Mouse (Mus musculus): ENCODE data around the gene Nr2c1. TPM values are rescaled to one million over a fixed set of nuclear protein-coding genes. Genes with fewer than 3 reads are reported as not detected.

The Nr2c1 gene
- total and polyA plus RNA-seq, 3 experiments: 1.1 to 12.6 (median 5.1) TPM

DNA sequence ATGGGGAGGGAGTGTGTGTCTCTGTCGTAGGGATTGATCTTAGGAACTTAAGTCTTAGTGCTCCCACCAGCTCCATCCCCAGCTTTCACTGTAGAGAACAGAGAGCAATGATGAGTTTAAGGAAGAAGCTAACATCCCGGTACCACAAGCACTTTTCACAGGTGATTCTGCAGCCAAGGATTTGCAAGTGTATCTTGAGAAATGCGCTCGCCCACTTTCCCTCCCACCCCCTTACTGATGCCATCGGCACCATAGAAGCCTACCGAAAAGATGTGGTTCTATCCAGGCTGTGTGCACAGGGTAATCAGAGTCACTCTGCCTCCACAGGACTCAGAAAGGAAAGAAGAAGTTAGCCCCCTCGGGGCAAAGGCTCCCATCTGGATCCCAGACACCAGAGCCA, 14.1 kb upstream of the Nr2c1 start:
- H3K4me1 ChIP-seq (ENCODE audit: insufficient read depth, low read depth, low read length): no peaks in the 10 kb centered on the region

GRCm38 (mm10) chr10:94134535-94135390, 13.1 kb upstream of the Nr2c1 start:
- Histone ChIP-seq H3K27me3 (ENCODE audit: insufficient read depth, low read length) (no peaks in the 10 kb centered on the region), H3K4me1 (ENCODE audit: insufficient read depth, low read depth, low read length) (no peaks in the 10 kb centered on the region), H3K9me3 (replicated peaks) (no peaks in the 10 kb centered on the region), H3K4me3 (ENCODE audit: low read depth, low read length) (no peak overlapping the region), H3K36me3 (replicated peaks) (peaks cover 78% of the 10 kb centered on the region)
- ATAC-seq (ENCODE audit: extremely low read depth, insufficient number of reproducible peaks, low FRiP score, poor library complexity, severe bottlenecking) (no peak), DNase-seq (ENCODE audit: low spot score) (no peak)
- no peak for TF ChIP-seq CTCF (IDR thresholded peaks at IDR 0.05; ENCODE audit: low read depth, low read length)
- no peak for TF ChIP-seq GATA2 (IDR thresholded peaks at IDR 0.05; ENCODE audit: borderline replicate concordance, low read depth, low read length)
- TF ChIP-seq GATA1 (IDR thresholded peaks at IDR 0.05; ENCODE audit: borderline replicate concordance, low read length): no peak

More for the DNA sequence above, 14.1 kb upstream of the Nr2c1 start:
- Histone ChIP-seq H3K27me3 (ENCODE audit: insufficient read depth, low read length) (no peaks in the 10 kb centered on the region), H3K36me3 (replicated peaks) (peaks cover 77% of the 10 kb centered on the region), H3K9me3 (replicated peaks) (no peaks in the 10 kb centered on the region), H3K4me3 (ENCODE audit: low read depth, low read length) (no peak overlapping the region)
- TF ChIP-seq POLR2AphosphoS5 (IDR thresholded peaks at IDR 0.05; ENCODE audit: insufficient replicate concordance, low read depth, low read length): no peak
- no peak for TF ChIP-seq CTCF (IDR thresholded peaks at IDR 0.05; ENCODE audit: low read depth, low read length)
- TF ChIP-seq GATA2 (IDR thresholded peaks at IDR 0.05; ENCODE audit: borderline replicate concordance, low read depth, low read length): no peak
- no peak for TF ChIP-seq TAL1 (conservative IDR thresholded peaks at IDR 0.05; ENCODE audit: low read depth, low read length)
- no peak for TF ChIP-seq GATA1 (IDR thresholded peaks at IDR 0.05; ENCODE audit: borderline replicate concordance, low read length)
- ATAC-seq (ENCODE audit: extremely low read depth, insufficient number of reproducible peaks, low FRiP score, poor library complexity, severe bottlenecking): no peak
- DNase-seq (ENCODE audit: low spot score): no peak

DNA sequence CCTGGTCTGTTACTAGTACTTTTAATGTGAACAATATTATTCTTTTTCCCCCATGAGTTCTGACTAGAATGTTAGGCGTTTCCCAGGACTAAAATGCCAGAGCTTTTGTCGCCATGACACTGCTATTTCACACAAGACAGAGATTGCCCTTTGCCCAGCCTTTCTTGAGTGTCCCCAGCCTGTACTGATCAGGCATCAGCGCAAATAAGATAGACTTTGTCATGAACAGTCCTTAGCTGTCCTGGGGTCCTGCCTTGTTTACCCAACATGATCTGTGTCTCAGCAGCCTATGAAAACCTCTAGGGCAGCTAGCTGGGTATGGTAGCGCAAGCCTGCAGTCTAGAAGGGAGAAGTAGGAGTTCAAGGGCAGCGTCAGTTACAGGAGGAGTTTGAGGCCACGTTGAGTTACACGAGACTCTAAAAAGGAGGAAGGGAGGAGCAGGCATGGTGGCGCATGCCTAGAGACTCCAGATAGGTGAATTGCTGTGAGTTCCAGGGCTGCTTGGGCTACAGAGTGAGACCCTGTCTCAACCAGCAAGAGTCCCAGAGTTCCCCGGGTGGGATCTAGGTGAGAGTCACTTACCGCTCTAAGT, 8.8 kb upstream of the Nr2c1 start:
- H3K36me3 ChIP-seq (replicated peaks): peaks cover 85% of the 10 kb centered on the region
- DNase-seq (ENCODE audit: low spot score): no peak
- no peaks in the 10 kb centered on the region for H3K9me3 ChIP-seq (replicated peaks)
- H3K27me3 ChIP-seq (ENCODE audit: insufficient read depth, low read length): no peaks in the 10 kb centered on the region
- H3K4me1 ChIP-seq (ENCODE audit: insufficient read depth, low read depth, low read length): no peaks in the 10 kb centered on the region
- ATAC-seq (ENCODE audit: extremely low read depth, insufficient number of reproducible peaks, low FRiP score, poor library complexity, severe bottlenecking): no peak
- no peak for TF ChIP-seq GATA2 (IDR thresholded peaks at IDR 0.05; ENCODE audit: borderline replicate concordance, low read depth, low read length)
- no peak for TF ChIP-seq TAL1 (conservative IDR thresholded peaks at IDR 0.05; ENCODE audit: low read depth, low read length)
- no peak for TF ChIP-seq CTCF (IDR thresholded peaks at IDR 0.05; ENCODE audit: low read depth, low read length)
- H3K4me3 ChIP-seq (ENCODE audit: low read depth, low read length): no peak overlapping the region

DNA sequence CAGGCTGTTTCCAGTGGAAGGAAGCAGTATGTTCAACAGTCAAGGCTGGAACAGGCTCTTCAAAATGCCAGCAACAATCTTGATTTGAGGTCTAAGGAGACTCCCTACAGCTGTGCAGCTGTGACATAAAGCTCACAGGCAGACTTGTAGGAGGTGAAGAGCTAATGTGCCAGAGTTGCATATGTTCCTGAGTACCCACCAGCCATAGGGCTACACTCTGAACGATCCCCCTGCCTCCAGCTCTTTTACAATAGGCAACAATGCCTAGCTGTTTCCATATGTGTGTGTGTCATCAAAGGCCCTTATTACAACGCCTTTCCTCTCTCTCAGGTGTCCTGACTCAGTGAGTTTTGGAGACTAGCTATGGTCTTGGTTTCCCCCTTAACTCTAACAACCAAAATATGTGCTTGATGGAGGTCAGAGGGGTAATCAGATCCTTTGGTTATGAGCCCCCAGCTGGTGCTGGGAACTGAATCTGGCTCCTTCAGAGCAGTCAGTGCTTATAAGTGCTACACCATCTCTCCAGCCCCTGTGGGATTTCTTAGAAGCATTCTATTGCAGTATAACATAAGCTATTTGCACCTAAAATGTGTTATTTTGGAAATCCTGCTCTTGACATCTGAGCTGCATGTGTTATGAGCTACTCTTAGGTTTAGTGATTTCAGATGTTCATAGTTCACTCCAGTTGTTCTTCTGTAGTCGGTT, 7.4 kb upstream of the Nr2c1 start:
- TF ChIP-seq GATA2 (IDR thresholded peaks at IDR 0.05; ENCODE audit: borderline replicate concordance, low read depth, low read length): no peak
- TF ChIP-seq GATA1 (IDR thresholded peaks at IDR 0.05; ENCODE audit: borderline replicate concordance, low read length): no peak
- no peak for TF ChIP-seq TAL1 (conservative IDR thresholded peaks at IDR 0.05; ENCODE audit: low read depth, low read length)
- TF ChIP-seq CTCF (IDR thresholded peaks at IDR 0.05; ENCODE audit: low read depth, low read length): no peak
- no peak for TF ChIP-seq POLR2AphosphoS5 (IDR thresholded peaks at IDR 0.05; ENCODE audit: insufficient replicate concordance, low read depth, low read length)
- Histone ChIP-seq H3K4me1 (ENCODE audit: insufficient read depth, low read depth, low read length) (no peaks in the 10 kb centered on the region), H3K36me3 (replicated peaks) (peaks cover 83% of the 10 kb centered on the region), H3K4me3 (ENCODE audit: low read depth, low read length) (no peak overlapping the region), H3K9me3 (replicated peaks) (no peaks in the 10 kb centered on the region), H3K27me3 (ENCODE audit: insufficient read depth, low read length) (no peaks in the 10 kb centered on the region)
- ATAC-seq (ENCODE audit: extremely low read depth, insufficient number of reproducible peaks, low FRiP score, poor library complexity, severe bottlenecking): no peak
- no peak for DNase-seq (ENCODE audit: low spot score)

DNA sequence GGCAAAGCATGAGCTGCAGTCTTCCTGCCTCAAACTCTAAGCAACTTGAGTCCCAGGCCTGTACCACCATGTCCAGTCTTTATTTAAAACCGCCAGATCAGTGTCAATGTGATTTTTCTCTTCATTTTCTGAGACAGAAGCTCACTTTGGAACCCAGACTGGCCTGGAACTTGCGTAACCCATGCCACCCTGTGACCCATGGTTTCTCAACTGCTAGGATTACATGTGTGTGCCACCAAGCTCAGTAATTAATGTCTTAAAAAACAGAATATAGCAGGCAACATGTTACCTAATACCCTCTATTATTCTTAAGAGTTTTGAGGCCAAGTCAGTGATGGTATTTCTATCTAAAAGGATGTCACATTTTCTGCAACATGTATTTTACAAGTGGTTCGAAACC, 5.4 kb upstream of the Nr2c1 start:
- H3K4me1 ChIP-seq (ENCODE audit: insufficient read depth, low read depth, low read length): peaks cover 6% of the 10 kb centered on the region
- no peaks in the 10 kb centered on the region for H3K27me3 ChIP-seq (ENCODE audit: insufficient read depth, low read length)
- ATAC-seq (ENCODE audit: extremely low read depth, insufficient number of reproducible peaks, low FRiP score, poor library complexity, severe bottlenecking) (no peak), DNase-seq (ENCODE audit: low spot score) (no peak)
- H3K36me3 ChIP-seq (replicated peaks): peaks cover 71% of the 10 kb centered on the region
- TF ChIP-seq CTCF (IDR thresholded peaks at IDR 0.05; ENCODE audit: low read depth, low read length) (no peak), POLR2AphosphoS5 (IDR thresholded peaks at IDR 0.05; ENCODE audit: insufficient replicate concordance, low read depth, low read length) (no peak), GATA2 (IDR thresholded peaks at IDR 0.05; ENCODE audit: borderline replicate concordance, low read depth, low read length) (no peak), GATA1 (IDR thresholded peaks at IDR 0.05; ENCODE audit: borderline replicate concordance, low read length) (no peak), TAL1 (conservative IDR thresholded peaks at IDR 0.05; ENCODE audit: low read depth, low read length) (no peak)
- H3K4me3 ChIP-seq (ENCODE audit: low read depth, low read length): no peak overlapping the region
- no peaks in the 10 kb centered on the region for H3K9me3 ChIP-seq (replicated peaks)

DNA sequence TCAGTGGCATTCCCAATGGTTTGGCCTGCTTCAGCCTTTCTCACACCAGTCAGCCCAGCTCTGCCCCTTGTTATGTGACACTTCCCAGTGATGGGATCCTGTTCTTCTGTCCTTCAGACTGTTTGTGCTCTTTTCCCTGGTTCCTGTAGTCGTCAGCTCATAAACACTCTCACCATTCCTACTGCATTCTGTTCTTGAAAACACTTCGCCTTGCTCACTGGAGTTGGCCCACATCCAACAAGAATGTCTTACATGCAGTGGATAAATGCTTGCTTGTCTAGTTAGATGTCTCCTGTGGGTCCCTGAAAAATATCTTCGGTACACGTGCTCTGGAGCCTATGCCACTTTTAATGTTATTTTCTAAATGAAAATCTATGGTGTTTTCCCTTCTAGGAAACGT, 3.2 kb upstream of the Nr2c1 start:
- no peaks in the 10 kb centered on the region for H3K27me3 ChIP-seq (ENCODE audit: insufficient read depth, low read length)
- peaks cover 22% of the 10 kb centered on the region for H3K4me1 ChIP-seq (ENCODE audit: insufficient read depth, low read depth, low read length)
- no peaks in the 10 kb centered on the region for H3K9me3 ChIP-seq (replicated peaks)
- H3K4me3 ChIP-seq (ENCODE audit: low read depth, low read length): no peak overlapping the region
- TF ChIP-seq CTCF (IDR thresholded peaks at IDR 0.05; ENCODE audit: low read depth, low read length) (no peak), GATA1 (IDR thresholded peaks at IDR 0.05; ENCODE audit: borderline replicate concordance, low read length) (no peak), GATA2 (IDR thresholded peaks at IDR 0.05; ENCODE audit: borderline replicate concordance, low read depth, low read length) (no peak), TAL1 (conservative IDR thresholded peaks at IDR 0.05; ENCODE audit: low read depth, low read length) (no peak)
- ATAC-seq (ENCODE audit: extremely low read depth, insufficient number of reproducible peaks, low FRiP score, poor library complexity, severe bottlenecking) (no peak), DNase-seq (ENCODE audit: low spot score) (no peak)
- peaks cover 49% of the 10 kb centered on the region for H3K36me3 ChIP-seq (replicated peaks)

Measured in G1E (cell line).